Mouse (Mus musculus) forebrain, embryonic 12.5 days (tissue): ENCODE data around the gene Macrod2. TPM values are rescaled to one million over a fixed set of nuclear protein-coding genes. Genes with fewer than 3 reads are reported as not detected.

Source experiments
- ATAC-seq: fragments of 200-750 bp; cut with Nextera tagmentation; 2 replicates; pipeline ENCODE4 v1.8.0; 2017; ENCODE audit warnings: moderate TSS enrichment; ENCODE audit not compliant: low FRiP score
- H3K27ac ChIP-seq: fragments of 300-500 bp; sonication (generic); 2 replicates; pipeline ENCODE4 v1.5.1; 2016; ENCODE audit warnings: mild to moderate bottlenecking
- H3K27me3 ChIP-seq: fragments of 300-500 bp; sonication (generic); 2 replicates; pipeline ENCODE4 v1.6.1; 2016; ENCODE audit warnings: mild to moderate bottlenecking
- H3K36me3 ChIP-seq: fragments of 300-500 bp; sonication (generic); replicated peaks from 2 replicates; pipeline ENCODE4 v1.6.1; 2016; ENCODE audit warnings: mild to moderate bottlenecking
- H3K4me1 ChIP-seq: fragments of 300-500 bp; sonication (generic); 2 replicates; pipeline ENCODE4 v1.6.1; 2016
- H3K4me2 ChIP-seq: fragments of 300-500 bp; sonication (generic); 2 replicates; pipeline ENCODE4 v1.6.1; 2016; ENCODE audit warnings: mild to moderate bottlenecking, moderate library complexity
- H3K4me3 ChIP-seq: fragments of 300-500 bp; sonication (generic); replicated peaks from 2 replicates; pipeline ENCODE4 v1.5.1; 2016; ENCODE audit warnings: mild to moderate bottlenecking
- H3K9ac ChIP-seq: fragments of 300-500 bp; sonication (generic); 2 replicates; pipeline ENCODE4 v1.6.1; 2016; ENCODE audit warnings: mild to moderate bottlenecking
- H3K9me3 ChIP-seq: fragments of 300-500 bp; sonication (generic); 2 replicates; pipeline ENCODE4 v1.6.1; 2016
- WGBS: fragments of 180-500 bp; shearing (Covaris S2); methylation state at CpG from one replicate; pipeline ENCODE4 v1.1.7; 2016; 5-methylcytosine and 5-hydroxymethylcytosine counted together
- polyA plus RNA-seq: library from polyadenylated mRNA; unstranded; fragments of >200 nt; fragmentation: Nextera tagmentation; extraction: Ambion mirVana; gene quantifications from 2 replicates; pipeline ENCODE4 v1.2.1, GENCODE M21; 2016

Gene Macrod2
- polyA plus RNA-seq, 1 experiment from 2014 or later: 52.0 TPM

DNA sequence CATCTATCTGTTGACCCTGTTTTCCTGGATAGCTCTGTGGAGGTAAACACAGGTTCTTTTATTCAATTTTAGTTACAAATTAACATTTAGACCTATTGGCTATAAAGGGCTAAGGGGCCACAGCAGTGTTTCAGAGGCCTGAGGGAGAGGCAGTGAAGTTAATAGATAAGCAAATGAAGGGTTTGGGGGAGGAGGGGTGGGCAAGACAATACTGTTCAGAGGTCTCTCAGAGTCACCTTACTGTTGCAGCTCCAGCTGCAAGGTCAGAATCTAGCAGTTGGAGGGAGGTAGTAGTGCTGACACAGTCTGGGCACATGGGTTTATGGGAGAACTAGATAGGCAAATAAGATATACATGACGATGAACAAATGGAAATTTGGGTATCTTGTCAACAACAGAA lies 1156.6 kb downstream of the Macrod2 start:
- H3K4me1 ChIP-seq: no peaks in the 10 kb centered on the region
- H3K9me3 ChIP-seq: no peaks in the 10 kb centered on the region
- 87% methylated on average over 1 of the region's 1 CpGs for WGBS
- ATAC-seq: no peak
- H3K27ac ChIP-seq: no peak overlapping the region
- no peak overlapping the region for H3K4me3 ChIP-seq
- H3K4me2 ChIP-seq: no peak overlapping the region
- H3K36me3 ChIP-seq: no peaks in the 10 kb centered on the region
- no peaks in the 10 kb centered on the region for H3K27me3 ChIP-seq
- H3K9ac ChIP-seq: no peak overlapping the region

DNA sequence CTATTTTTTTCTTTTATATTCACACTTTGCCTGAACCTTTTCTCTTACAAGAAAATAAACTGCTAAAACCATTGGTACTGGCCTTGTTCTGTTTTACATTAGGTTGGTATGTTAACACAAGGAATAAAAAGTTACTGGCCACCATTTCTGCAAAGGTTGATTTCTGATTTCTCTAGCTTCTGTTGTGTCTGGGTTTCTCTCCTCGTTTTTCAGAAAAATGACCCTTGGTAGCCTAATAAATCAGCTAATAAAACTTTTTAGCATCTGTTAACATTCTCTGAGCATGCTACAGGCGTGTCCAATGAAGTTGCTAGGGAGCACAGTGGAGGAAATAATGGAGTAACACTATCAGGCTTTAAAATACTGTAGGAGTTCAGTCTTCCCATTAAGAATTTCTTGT lies 1161.6 kb downstream of the Macrod2 start:
- no peak overlapping the region for H3K9ac ChIP-seq
- no peaks in the 10 kb centered on the region; the same call in 1 of the 2 replicates for H3K4me1 ChIP-seq

DNA sequence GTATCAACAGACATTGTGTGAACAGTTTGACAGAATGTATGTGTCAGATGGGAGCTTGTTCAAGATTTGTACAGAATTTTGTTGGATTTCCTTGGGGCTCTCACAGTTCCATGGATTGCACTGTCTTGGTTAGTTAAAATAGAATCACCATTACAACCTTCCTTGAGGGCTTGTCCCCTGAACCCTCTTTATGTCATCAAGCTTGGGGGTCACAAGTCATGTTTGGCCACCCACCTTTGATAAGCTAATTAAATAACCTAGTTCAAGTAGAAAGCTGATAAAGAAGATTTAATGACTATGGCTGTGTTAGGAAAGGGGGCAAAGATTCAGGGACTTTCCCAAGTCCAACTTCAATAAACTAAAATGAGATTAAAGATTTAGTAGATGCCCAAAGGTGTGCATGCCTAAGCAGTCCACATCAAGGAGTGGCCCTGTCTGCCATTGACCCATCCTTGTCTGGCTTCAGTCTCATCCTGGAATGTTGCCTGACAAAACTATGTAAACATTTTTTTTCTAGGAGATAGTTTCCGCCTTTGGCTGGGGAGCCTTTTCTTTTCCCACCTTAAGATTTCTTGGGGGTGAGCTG lies 1163.2 kb downstream of the Macrod2 start:
- 91% methylated on average over 1 of the region's 1 CpGs for WGBS
- H3K9me3 ChIP-seq: no peaks in the 10 kb centered on the region
- H3K27ac ChIP-seq: no peak overlapping the region
- H3K36me3 ChIP-seq: no peaks in the 10 kb centered on the region
- no peaks in the 10 kb centered on the region; the same call in 1 of the 2 replicates for H3K4me1 ChIP-seq
- no peak for ATAC-seq
- no peak overlapping the region for H3K9ac ChIP-seq
- no peak overlapping the region for H3K4me2 ChIP-seq
- no peaks in the 10 kb centered on the region for H3K27me3 ChIP-seq
- no peak overlapping the region for H3K4me3 ChIP-seq

More for the DNA sequence above, 1161.6 kb downstream of the Macrod2 start:
- H3K4me2 ChIP-seq: no peak overlapping the region
- no peaks in the 10 kb centered on the region for H3K9me3 ChIP-seq
- no peak overlapping the region for H3K27ac ChIP-seq
- 81% methylated on average over 2 of the region's 2 CpGs for WGBS
- no peaks in the 10 kb centered on the region for H3K36me3 ChIP-seq
- no peak for ATAC-seq
- no peaks in the 10 kb centered on the region for H3K27me3 ChIP-seq
- H3K4me3 ChIP-seq: no peak overlapping the region

DNA sequence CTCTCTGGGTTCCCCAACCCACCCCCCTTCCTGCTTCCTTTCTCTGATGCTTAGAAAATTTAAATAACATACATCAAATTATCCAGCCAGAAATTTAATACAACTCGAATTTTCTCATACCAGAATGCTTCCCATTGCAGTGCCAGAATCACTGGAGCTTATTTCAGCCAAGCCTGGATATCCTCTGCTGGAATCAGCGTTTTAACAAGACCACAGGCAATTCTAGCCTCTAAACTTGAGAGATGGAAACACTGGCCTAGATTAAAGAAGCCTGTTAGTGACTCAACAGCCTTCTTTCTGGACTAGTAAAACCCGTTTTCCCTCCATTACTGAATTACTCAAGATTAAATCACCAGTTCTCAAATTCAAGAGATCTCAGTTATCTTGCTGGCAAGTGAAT lies 1170.9 kb downstream of the Macrod2 start:
- Histone ChIP-seq H3K4me2 (no peak overlapping the region), H3K27ac (no peak overlapping the region), H3K9me3 (no peaks in the 10 kb centered on the region), H3K4me3 (no peak overlapping the region), H3K9ac (no peak overlapping the region), H3K4me1 (no peaks in the 10 kb centered on the region), H3K27me3 (no peaks in the 10 kb centered on the region), H3K36me3 (no peaks in the 10 kb centered on the region)
- WGBS: 69% methylated on average over 3 of the region's 3 CpGs
- ATAC-seq: no peak

DNA sequence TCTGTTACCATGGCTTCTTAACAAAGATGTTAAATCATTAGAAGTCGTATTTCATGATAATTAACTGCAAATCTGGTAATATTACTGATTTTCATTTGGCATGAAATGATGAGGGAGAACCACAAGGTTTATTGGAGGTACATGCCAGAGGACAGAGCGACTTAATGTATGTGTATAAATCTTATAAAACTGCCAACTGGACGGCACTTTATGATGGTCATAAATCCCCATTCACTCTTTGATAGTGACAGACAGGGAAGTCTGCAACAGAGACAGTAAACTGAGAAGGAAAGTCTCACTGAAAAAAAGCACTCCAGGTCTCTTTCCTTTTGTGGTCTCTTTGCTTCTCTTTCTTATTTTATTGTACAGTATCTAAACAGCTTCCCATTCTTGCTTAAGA lies 1176.3 kb downstream of the Macrod2 start:
- WGBS: 73% methylated on average over 3 of the region's 3 CpGs

DNA sequence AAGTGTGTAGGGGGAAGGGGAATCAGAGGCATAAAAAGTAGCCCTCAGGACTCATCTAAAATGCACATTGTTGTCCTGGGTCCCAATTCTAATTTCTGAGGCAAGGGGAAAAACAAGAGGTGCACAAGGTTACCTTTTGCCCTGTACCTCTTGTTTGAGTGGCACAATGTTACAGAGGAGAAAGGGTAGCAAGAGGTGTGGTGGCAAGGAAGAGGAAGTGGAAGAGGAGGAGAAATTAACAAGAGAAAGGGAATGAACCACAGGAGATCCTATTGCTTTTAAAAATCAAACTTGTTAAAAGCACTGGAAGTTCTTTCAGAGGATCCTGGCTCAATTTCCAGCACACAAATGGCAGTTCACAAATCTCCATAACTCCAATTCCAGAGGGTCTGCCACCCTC lies 1183.1 kb downstream of the Macrod2 start:
- Histone ChIP-seq H3K9ac (no peak overlapping the region), H3K36me3 (no peaks in the 10 kb centered on the region), H3K4me3 (no peak overlapping the region), H3K4me1 (peaks cover 12% of the 10 kb centered on the region), H3K27ac (no peak overlapping the region), H3K27me3 (no peaks in the 10 kb centered on the region), H3K4me2 (no peak overlapping the region), H3K9me3 (no peaks in the 10 kb centered on the region)
- ATAC-seq: no peak

More for the DNA sequence above, 1176.3 kb downstream of the Macrod2 start:
- Histone ChIP-seq H3K4me3 (no peak overlapping the region), H3K27me3 (no peaks in the 10 kb centered on the region), H3K9ac (no peak overlapping the region), H3K27ac (no peak overlapping the region), H3K36me3 (no peaks in the 10 kb centered on the region), H3K4me1 (peaks cover 8% of the 10 kb centered on the region; the same call in 1 of the 2 replicates), H3K4me2 (no peak overlapping the region), H3K9me3 (no peaks in the 10 kb centered on the region)
- no peak for ATAC-seq

DNA sequence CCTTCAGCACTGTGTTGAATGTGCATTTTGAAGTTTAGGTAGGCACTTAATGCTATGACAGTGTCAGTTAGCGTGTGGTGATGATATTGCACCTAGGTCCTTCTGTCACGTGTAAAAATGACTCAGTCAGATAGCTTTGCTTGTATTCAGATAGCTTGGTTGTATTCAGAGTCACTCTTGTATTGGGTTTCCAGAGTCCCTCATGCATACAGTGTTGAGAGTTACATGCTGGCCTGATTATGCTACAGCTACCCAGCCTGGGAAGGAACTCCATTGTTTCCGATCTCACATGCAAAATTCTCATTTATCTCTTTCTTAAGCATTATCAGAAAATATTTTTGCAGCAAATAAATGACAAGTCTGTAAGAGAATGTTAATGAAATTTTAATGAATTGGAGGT lies 1187.3 kb downstream of the Macrod2 start:
- no peaks in the 10 kb centered on the region for H3K9me3 ChIP-seq
- ATAC-seq: no peak

DNA sequence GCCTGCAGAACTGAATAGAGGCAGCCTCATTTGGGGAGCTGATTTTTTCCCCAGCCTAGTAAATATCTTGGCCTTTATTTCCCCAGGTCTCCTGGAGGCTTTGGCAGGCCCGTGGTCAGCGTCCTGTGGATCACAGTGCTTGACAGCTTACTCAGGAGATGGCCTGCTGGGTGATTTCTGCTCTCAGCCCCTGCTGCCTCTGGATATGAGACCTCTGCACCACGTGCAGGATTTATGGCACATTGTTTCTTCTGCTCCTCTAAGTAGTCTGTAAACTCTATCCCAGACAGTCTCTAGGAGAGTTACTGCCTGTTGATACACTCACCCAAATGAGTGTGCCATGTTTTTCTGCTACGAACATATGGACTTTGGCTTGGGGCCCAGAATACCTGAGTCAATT lies 1187.8 kb downstream of the Macrod2 start:
- H3K27me3 ChIP-seq: no peaks in the 10 kb centered on the region
- H3K9me3 ChIP-seq: no peaks in the 10 kb centered on the region
- no peak for ATAC-seq
- no peak overlapping the region for H3K4me2 ChIP-seq
- H3K4me1 ChIP-seq: peaks cover 8% of the 10 kb centered on the region
- no peak overlapping the region for H3K4me3 ChIP-seq
- no peak overlapping the region for H3K27ac ChIP-seq
- H3K36me3 ChIP-seq: no peaks in the 10 kb centered on the region
- WGBS: 20% methylated on average over 4 of the region's 4 CpGs
- no peak overlapping the region for H3K9ac ChIP-seq

More for the DNA sequence above, 1187.3 kb downstream of the Macrod2 start:
- Histone ChIP-seq H3K9ac (no peak overlapping the region), H3K36me3 (no peaks in the 10 kb centered on the region), H3K4me1 (peaks cover 8% of the 10 kb centered on the region), H3K4me3 (no peak overlapping the region), H3K4me2 (no peak overlapping the region), H3K27ac (no peak overlapping the region), H3K27me3 (no peaks in the 10 kb centered on the region)
- 61% methylated on average over 3 of the region's 3 CpGs for WGBS

DNA sequence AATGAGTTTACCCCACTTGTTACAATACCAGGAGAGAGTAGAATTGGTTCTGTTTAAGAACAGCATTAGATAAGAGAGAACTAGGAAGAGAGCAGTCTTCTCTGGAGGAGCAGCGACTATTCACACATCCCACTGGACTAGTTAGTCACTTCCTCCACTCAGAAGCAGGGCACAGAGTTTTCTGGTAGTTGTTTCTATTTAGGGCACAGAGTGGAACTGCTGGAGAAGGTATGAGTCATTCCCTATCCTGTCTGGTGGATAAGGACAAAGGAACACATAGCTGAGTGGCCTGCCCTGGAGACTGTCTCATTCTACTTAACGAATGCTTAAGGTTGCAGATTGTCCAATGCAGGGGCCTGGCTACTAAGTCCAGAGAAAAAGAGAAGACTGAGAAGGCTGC lies 1192.2 kb downstream of the Macrod2 start:
- H3K27me3 ChIP-seq: no peaks in the 10 kb centered on the region
- H3K27ac ChIP-seq: no peak overlapping the region
- no peaks in the 10 kb centered on the region for H3K9me3 ChIP-seq
- ATAC-seq: no peak
- no peak overlapping the region for H3K9ac ChIP-seq
- H3K4me1 ChIP-seq: peaks cover 8% of the 10 kb centered on the region
- whole genome bisulfite sequencing: 83% methylated on average over 2 of the region's 2 CpGs
- no peak overlapping the region for H3K4me2 ChIP-seq
- no peaks in the 10 kb centered on the region for H3K36me3 ChIP-seq
- H3K4me3 ChIP-seq: no peak overlapping the region

DNA sequence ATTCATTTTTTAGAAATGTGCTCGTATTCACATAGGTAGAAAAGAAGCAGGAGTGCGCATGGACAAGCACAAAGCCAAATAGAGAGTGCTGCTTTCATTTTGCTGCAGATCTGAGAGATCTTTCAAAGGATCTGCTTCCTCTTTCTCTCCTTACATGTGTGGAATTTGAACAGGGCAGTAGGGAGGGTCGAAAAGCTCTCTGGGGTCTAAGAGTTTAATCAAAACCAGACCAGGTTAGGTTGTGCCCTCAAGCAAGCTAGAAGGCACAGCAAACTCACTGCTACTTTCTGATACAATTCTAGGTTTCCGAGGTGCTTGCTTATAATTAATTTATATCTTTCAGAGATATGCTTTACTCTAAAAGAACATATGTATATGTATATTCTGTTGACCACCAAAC lies 1196.2 kb downstream of the Macrod2 start:
- Histone ChIP-seq H3K27me3 (no peaks in the 10 kb centered on the region), H3K9ac (no peak overlapping the region), H3K9me3 (no peaks in the 10 kb centered on the region), H3K4me3 (no peak overlapping the region), H3K36me3 (no peaks in the 10 kb centered on the region), H3K4me1 (no peaks in the 10 kb centered on the region), H3K27ac (no peak overlapping the region), H3K4me2 (no peak overlapping the region)
- WGBS: 77% methylated on average over 4 of the region's 4 CpGs
- ATAC-seq: no peak

DNA sequence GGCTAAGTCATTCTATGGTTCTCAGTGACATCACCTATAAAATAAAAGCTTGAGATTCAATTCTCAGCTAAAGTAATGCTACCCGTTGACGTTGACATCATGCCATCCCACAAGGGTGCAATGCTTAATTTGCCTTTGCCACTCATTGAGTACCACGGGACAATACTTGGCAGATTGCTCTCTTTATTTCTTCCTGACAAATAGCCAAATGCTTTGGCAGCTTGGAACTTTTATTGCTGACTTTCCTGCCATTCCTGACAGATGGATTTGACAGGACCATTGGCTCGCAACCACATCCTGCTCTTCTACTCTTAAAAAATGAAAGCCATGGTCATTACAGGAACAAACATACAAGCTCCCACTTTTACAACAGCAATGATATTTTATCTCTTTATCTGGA lies 1199.7 kb downstream of the Macrod2 start:
- ATAC-seq: no peak
- Histone ChIP-seq H3K4me1 (no peaks in the 10 kb centered on the region), H3K27ac (no peak overlapping the region), H3K4me2 (no peak overlapping the region), H3K9me3 (no peaks in the 10 kb centered on the region), H3K9ac (no peak overlapping the region), H3K27me3 (no peaks in the 10 kb centered on the region), H3K4me3 (no peak overlapping the region), H3K36me3 (no peaks in the 10 kb centered on the region)
- 79% methylated on average over 4 of the region's 4 CpGs for WGBS

DNA sequence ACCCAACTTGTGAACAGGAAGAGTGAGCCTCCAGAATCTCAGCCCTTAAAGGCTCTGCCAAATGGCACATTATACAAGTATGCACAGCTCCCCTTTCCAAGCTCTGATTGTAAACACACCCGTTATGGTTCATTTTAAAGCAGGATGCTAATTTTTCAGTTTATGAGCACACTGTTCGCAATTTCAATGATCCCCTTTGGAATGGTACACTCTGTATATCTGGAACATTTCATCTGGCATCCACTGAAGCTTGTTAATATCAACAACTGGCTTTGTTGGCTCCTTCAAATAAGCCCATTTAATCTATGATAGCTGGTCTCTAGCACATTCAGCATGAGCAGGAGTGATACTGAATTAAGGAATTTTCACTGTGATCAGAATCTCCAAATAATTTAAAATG lies 1222.6 kb downstream of the Macrod2 start:
- Histone ChIP-seq H3K4me2 (no peak overlapping the region), H3K4me3 (no peak overlapping the region), H3K9me3 (no peaks in the 10 kb centered on the region), H3K27ac (no peak overlapping the region), H3K36me3 (no peaks in the 10 kb centered on the region), H3K4me1 (no peaks in the 10 kb centered on the region), H3K27me3 (no peaks in the 10 kb centered on the region), H3K9ac (no peak overlapping the region)
- no peak for ATAC-seq
- WGBS: 89% methylated on average over 2 of the region's 2 CpGs

DNA sequence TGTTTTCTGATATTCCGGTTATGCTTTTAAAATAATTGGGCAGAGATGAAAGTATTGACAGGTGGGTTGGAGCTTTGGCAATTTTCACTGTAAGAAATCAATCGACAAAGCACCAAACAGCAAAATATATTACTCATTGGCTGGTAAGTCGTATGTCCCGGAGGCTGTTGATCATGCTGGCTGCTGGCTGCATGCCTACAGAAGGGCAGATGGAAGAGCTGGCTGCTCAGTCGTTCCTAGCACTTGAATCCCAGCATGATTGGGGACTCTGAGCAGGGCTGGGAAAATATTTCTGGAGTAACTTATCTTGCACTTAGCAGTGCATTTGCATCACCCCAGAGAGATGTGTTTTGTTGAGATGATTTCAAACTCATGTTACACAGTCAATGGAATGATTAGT lies 1223.1 kb downstream of the Macrod2 start:
- Histone ChIP-seq H3K36me3 (no peaks in the 10 kb centered on the region), H3K9me3 (no peaks in the 10 kb centered on the region), H3K4me3 (no peak overlapping the region), H3K9ac (no peak overlapping the region), H3K27ac (no peak overlapping the region), H3K4me2 (no peak overlapping the region), H3K4me1 (no peaks in the 10 kb centered on the region), H3K27me3 (no peaks in the 10 kb centered on the region)
- ATAC-seq: no peak
- WGBS: 76% methylated on average over 5 of the region's 5 CpGs
